Mouse (Mus musculus): ENCODE results near the gene Hsdl2.

Hsdl2 gene

DNA sequence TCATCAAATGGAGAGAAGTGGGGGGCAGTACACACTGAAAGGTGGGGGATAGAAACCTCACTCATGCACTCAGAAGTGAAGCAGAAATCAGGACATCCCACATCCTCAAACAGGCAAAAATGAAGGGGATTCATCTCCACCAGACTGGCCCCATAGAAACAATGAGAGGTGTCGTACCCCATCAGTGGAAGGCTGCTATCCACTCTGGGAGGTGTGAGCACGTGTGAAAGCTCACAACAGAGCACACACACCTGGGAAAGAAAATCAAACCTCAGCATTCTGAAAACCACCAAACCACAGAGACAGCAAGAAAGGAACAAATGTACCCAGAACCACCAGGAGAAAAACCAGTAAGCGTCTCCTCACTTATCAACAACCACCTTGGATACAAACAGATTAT, 17.2 kb upstream of the Hsdl2 start:
- intact Hi-C loops (cut with DNase I) = no loop called here

DNA sequence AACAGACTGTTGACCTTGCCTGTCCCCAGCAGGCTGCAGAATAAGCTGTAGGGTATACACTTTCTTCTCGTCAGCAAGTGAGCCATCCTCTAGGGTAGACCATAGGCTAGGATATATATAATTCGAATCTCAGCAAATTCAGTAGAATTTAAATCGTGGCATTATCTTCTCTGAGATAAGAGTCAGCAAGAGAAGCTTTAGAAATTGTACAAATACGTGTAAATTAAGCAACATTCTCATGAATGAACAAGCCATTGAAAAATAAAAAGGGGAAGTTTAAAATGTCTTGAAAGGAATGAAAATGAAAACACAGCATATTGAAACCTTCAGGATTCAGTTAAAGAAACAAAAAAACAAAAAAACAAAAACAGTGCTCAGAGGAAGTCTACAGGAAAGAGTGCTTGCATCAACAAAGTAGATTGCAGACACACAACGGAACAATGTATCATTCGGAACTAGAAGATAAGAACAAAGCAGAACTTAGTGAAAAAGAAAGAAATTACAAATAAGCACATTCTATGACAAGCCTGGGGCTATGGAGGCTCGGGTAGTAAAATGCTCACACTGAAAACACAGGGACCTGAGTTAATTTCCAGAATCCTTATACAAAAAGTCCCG, 15.7 kb upstream of the Hsdl2 start:
- intact Hi-C loops (cut with DNase I) = loop anchor here (5.0 kb wide), 1 partner anchor 183 kb away; no protein-coding TSS in a partner anchor

- intact Hi-C loops (cut with DNase I) = loop anchor here (2.0 to 5.0 kb wide), 2 partner anchors 185 to 207 kb away; no protein-coding TSS in a partner anchor
Measured at GRCm38 (mm10) chr4:59567576-59568260, 13.6 kb upstream of the Hsdl2 start.

- intact Hi-C loops (cut with DNase I) = loop anchor here (2.0 to 5.0 kb wide), 2 partner anchors 187 to 209 kb away; no protein-coding TSS in a partner anchor
Measured at GRCm38 (mm10) chr4:59569538-59569937, 11.8 kb upstream of the Hsdl2 start.

GRCm38 (mm10) chr4:59570519-59570918, 10.8 kb upstream of the Hsdl2 start:
- intact Hi-C loops (cut with DNase I) = loop anchor here (5.0 kb wide), 1 partner anchor 478 kb away; no protein-coding TSS in a partner anchor

DNA sequence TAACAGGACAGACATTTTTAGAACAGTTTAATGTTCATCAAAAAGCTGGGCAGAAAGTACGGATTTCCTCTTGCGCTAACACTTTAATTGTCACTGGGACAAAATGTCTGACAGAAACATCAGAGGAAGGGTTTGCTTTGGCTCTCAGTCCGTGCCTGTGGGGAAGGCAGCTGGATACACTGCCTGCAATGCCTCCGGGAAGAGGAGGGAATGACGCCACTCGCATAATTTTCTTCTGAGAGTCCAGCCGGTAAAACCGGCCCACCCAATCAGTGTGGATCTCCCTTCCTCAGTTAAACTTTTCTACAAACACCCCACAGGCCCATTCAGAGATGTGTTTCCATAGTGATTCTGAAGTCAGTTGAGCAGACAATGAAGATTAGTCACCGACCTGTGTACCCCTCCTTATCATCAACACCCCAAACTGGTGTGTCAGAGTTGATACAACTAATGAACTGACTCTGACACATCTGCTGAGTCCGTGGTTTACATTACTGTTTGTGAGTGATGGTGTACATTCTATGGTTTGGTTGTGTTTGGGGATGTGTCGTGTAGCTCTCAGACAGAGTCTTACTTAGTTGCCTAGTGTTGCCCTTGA, 8.7 kb upstream of the Hsdl2 start:
- intact Hi-C loops (cut with DNase I) = loop anchor here (5.0 kb wide), 1 partner anchor 480 kb away; no protein-coding TSS in a partner anchor

DNA sequence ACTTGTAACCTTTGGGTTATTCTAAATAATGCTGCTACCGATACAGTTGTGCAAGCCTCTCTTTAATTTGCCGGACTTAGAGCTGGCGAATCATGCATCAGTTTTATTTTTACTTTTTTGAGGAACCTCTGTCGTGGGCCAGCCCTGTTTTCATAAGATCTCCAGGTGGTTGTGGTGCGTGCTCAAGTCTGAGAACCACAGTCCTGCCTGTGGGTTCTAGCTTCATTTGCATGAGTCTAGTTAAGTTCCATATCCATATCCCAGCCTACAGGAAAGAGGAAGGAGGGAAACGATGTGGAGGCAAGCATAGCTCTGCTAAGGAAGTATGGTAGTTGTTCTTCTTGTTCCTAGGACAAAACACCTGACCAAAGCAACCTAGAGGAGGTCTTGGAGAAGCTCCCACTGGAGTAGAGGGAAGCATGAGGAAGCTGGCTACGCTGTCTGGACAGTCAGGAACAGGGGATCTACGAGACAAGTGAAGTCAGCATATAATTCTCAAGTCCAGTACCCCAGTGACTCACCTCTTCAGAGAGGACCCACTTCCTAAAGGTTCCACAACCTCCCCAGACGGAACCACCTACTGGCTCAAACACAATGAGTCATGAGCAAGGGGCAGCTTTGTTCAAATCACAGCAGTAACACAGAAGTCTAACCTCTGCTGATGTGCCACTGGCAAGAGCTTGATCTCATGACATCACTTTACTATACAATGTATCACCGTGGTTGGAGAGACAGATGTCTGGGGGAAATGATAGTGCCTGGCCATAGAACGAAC, 6.0 kb upstream of the Hsdl2 start:
- intact Hi-C loops (cut with DNase I) = no loop called here

- intact Hi-C loops (cut with DNase I) = no loop called here
Measured at GRCm38 (mm10) chr4:59580495-59581281, 675 bp upstream of the Hsdl2 start.

- intact Hi-C loops (cut with DNase I) = no loop called here
Measured at GRCm38 (mm10) chr4:59582186-59582585, 823 bp downstream of the Hsdl2 start.

- intact Hi-C loops (cut with DNase I) = no loop called here
Measured at GRCm38 (mm10) chr4:59585097-59585496, 3.7 kb downstream of the Hsdl2 start.

DNA sequence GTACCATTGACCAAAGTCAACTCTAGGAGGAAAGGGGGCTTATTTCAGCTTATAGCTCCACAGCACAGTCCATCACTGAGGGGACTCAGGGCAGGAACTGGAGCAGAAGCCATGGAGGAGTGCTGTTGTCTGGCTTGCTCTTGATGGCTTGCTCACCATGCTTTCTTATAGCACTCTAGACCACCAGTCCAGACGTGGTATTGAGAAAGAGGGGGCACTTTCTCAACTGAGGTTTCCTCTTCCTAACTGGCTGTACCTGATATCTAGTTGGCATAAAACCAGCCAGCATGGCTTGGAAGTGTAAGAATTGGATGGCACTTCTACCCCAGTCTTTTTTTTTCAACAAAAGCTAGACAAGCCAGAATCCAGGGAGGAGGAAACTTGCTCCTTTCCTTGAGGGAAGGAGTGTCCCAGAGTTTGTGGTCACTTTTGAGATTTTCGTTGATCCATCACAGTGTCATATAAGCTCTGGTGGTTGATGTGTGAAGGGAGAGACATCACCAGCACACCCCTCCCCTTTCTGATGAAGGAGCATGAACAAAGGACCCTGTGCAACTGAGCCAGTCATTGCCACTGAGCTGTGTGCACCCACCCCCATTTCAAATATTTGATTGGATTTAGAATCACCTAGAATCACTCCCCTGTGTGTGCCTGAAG, 6.0 kb downstream of the Hsdl2 start:
- intact Hi-C loops (cut with DNase I) = no loop called here

GRCm38 (mm10) chr4:59587872-59588226, 6.5 kb downstream of the Hsdl2 start:
- intact Hi-C loops (cut with DNase I) = no loop called here

- intact Hi-C loops (cut with DNase I) = no loop called here
Measured at GRCm38 (mm10) chr4:59594614-59595013, 13.3 kb downstream of the Hsdl2 start.

- intact Hi-C loops (cut with DNase I) = no loop called here
Measured at GRCm38 (mm10) chr4:59596556-59596955, 15.2 kb downstream of the Hsdl2 start.

DNA sequence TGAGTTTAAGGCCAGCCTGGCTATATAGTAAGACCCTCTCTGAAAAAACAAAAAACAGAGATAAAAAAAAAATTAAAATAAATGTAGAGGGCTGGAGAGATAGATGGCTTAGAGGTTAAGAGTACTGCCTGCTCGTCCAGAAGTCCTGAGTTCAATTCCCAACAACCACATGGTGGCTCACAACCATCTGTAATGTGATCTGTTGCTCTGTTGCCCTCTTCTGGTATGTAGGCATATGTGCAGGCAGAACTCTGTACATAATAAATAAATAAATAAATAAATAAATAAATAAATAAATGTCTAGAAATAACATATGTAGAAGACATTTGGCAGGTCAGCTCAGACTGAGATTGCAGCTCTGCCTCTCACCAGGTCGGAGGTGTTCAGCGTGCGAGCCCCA, 21.3 kb downstream of the Hsdl2 start:
- intact Hi-C loops (cut with DNase I) = no loop called here

DNA sequence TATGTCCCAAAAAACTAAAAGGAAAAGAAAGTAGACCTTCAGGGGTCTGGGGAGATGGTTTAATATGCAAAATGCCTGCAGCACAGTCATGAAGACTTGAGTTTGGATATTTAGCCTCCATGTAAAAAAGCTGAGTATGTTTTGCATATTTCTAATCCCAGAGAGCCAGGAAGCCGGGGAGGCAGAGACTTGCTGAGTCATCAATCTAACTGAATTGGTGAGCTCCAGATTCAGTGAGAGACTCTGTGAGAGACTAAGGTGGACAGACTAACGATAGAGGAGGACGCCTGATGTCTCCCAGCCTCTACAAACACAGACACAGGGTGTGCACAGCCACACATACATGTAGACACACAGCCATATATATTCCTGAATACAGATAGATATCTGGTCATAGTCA, 23.5 kb downstream of the Hsdl2 start:
- intact Hi-C loops (cut with DNase I) = no loop called here

DNA sequence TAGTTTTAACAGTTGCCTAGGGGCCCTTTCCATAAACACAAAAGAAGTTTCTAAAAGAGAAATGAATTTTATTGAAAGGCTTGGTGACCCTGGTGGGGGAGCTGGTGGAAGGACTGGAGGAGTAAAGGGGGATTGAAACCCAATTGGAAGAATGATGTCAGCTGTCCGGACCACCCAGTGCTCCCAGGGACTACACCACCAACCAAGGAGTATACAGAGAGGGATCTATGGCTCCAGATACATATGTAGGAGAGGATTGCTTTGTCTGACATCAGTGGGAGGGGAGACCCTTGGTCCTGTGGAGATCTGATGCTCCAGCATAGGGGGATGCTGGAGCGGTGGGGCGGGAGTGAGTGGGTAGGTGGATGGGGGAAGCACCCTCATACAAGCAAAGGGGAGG, 24.1 kb downstream of the Hsdl2 start:
- intact Hi-C loops (cut with DNase I) = no loop called here

DNA sequence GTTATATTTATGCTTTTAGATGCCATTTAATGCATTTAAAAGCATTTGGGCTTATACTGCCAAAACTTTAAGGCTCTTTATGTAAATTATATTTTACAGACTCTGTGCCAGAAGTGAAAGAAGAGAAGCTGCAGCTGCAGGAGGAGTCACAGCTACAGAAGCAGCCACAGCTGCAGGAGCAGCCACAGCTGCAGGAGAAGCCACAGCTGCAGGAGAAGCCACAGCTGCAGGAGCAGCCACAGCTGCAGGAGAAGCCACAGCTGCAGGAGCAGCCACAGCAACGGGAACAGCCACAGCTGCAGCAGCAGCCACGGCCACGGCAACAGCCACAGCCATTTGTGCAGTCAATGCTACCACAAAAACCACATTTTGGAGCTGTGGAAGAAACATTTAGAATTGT, 29.0 kb downstream of the Hsdl2 start:
- intact Hi-C loops (cut with DNase I) = loop anchor here (10.0 kb wide), 1 partner anchor 244 kb away; no protein-coding TSS in a partner anchor

DNA sequence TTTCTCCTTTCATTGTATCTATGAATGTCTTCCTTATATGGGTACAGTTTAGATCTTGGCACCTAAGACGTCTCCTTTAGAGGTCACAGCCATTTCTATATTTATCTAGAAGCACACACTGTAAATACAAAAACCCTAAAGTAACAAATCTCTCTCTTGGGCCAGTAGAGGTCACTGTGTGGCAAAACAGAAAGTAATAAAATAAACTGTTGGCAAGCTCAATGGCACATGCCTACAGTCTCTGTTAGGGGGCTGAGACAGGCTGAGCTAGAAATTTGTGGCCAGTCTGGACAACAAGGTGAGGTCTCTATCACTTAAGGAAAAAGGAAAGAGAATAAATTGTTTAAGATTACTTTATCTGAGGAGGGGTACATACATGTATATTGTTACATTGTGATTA, 33.6 kb downstream of the Hsdl2 start:
- intact Hi-C loops (cut with DNase I) = loop anchor here (2.0 to 10.0 kb wide), 3 partner anchors 168 to 257 kb away; no protein-coding TSS in a partner anchor

GRCm38 (mm10) chr4:59619611-59620245, 38.4 kb downstream of the Hsdl2 start:
- intact Hi-C loops (cut with DNase I) = loop anchor here (5.0 to 10.0 kb wide), 2 partner anchors 235 to 253 kb away; no protein-coding TSS in a partner anchor
